Mouse (Mus musculus) stomach, postnatal 0 days (tissue): ENCODE measurements around the gene Nckap5.

Source experiments
- CTCF ChIP-seq: IDR thresholded peaks from 2 replicates; pipeline ENCODE4 v1.5.1; 2016; ENCODE audit warnings: antibody characterized with exemption, low read depth, mild to moderate bottlenecking, moderate library complexity
- EP300 ChIP-seq: optimal IDR thresholded peaks from 2 replicates; pipeline ENCODE3; 2016; ENCODE audit warnings: antibody characterized with exemption

DNA sequence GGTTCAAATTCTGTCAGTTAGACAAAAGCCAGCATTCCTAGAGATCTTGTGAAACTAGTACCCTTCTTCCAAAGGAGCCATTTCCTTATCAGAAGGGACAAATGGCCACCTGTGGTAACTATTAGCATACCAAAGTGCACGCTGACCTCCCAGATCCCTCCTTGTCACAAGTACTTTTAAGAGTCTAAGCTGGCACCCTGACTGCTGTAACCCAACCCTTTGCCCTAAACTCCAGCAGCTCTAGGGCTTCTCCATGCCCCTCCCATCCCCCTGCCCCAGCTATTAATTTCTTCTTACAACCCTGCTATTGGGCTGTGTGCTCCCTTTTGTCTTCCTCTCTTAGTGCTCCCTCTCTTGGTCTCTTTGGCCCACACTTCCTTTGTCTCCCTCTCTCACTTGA, 155.5 kb downstream of the Nckap5 start:
- TF ChIP-seq CTCF (no peak), EP300 (no peak)
